Mouse (Mus musculus) liver, adult 2 months (tissue): ENCODE results near the gene Tefm.

Experiments
- CTCF ChIP-seq: fragments of 200-500 bp; IDR thresholded peaks from 2 replicates; pipeline ENCODE4 v1.5.1; 2011; ENCODE audit warnings: low read depth, low read length, control low read depth
- POLR2A ChIP-seq: fragments of 200-500 bp; IDR thresholded peaks from 2 replicates; pipeline ENCODE4 v1.6.1; 2011; ENCODE audit warnings: low read length, control low read depth; ENCODE audit not compliant: insufficient read depth; ENCODE audit errors: extremely low read depth

DNA sequence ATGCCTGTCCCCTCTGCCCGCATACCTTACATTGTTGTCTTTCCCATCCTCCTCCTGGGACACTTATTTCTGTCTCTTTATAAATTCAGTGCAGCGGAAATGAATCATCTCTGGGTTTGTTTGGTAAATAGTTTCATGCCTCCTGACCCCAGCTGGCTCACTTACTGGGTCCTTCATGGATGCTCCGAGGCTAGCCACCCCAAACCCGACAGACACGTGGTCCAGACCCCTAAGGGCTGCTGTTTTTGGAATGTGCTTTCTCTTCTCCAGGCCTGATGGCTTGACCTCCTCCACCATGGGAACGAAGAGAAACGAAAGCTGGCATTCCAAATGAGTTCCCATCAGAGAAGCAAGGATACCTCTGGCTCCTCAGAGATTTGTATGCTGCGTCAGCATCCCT is 10.4 kb upstream of the Tefm start:
- TF ChIP-seq CTCF (no peak), POLR2A (no peak)
